Mouse (Mus musculus) cerebellum, adult (tissue): ENCODE data around the gene Xkr8.
"Not testable (repeated sequence)": the region's sequence is repeated elsewhere in the genome, so short reads cannot be mapped to it uniquely, and the experiment has no call there.

Experiments
- ATAC-seq: cut with Nextera tagmentation; 2 replicates; pipeline ENCODE4 v1.9.2; 2017; ENCODE audit warnings: mild to moderate bottlenecking, moderate library complexity, mixed read lengths; ENCODE audit not compliant: insufficient number of reproducible peaks, low FRiP score, low TSS enrichment

The Xkr8 gene

GRCm38 (mm10) chr4:132741491-132741890 lies 9.1 kb upstream of the Xkr8 start:
- no peak for ATAC-seq

- not testable (repeated sequence) for ATAC-seq
These were observed 4.8 kb upstream of the Xkr8 start for GRCm38 (mm10) chr4:132737154-132737553.

GRCm38 (mm10) chr4:132735894-132736293 lies 3.5 kb upstream of the Xkr8 start:
- ATAC-seq: no peak

GRCm38 (mm10) chr4:132735389-132735788 lies 3.0 kb upstream of the Xkr8 start:
- no peak for ATAC-seq

- ATAC-seq: no peak
These were observed 2.4 kb upstream of the Xkr8 start for GRCm38 (mm10) chr4:132734766-132735165.

- no peak for ATAC-seq
These were observed 875 bp upstream of the Xkr8 start for GRCm38 (mm10) chr4:132733071-132733770.

- ATAC-seq: no peak
These were observed 730 bp downstream of the Xkr8 start for GRCm38 (mm10) chr4:132731616-132732015.

GRCm38 (mm10) chr4:132728233-132728632 lies 4.1 kb downstream of the Xkr8 start:
- no peak for ATAC-seq

GRCm38 (mm10) chr4:132718251-132718650 lies 14.1 kb downstream of the Xkr8 start:
- ATAC-seq: no peak

- ATAC-seq: no peak
These were observed 19.2 kb downstream of the Xkr8 start for GRCm38 (mm10) chr4:132713181-132713580.

GRCm38 (mm10) chr4:132706885-132707284 lies 25.5 kb downstream of the Xkr8 start:
- no peak for ATAC-seq

- no peak for ATAC-seq
These were observed 30.3 kb downstream of the Xkr8 start for GRCm38 (mm10) chr4:132702076-132702475.

GRCm38 (mm10) chr4:132693366-132693765 lies 39.0 kb downstream of the Xkr8 start:
- no peak for ATAC-seq

- no peak for ATAC-seq
These were observed 42.7 kb downstream of the Xkr8 start for GRCm38 (mm10) chr4:132689634-132690033.

- ATAC-seq: no peak
These were observed 55.4 kb downstream of the Xkr8 start for GRCm38 (mm10) chr4:132676771-132677539.
